8 mouse cellular contexts compared by ENCODE assay signal in the genomic region with DNA sequence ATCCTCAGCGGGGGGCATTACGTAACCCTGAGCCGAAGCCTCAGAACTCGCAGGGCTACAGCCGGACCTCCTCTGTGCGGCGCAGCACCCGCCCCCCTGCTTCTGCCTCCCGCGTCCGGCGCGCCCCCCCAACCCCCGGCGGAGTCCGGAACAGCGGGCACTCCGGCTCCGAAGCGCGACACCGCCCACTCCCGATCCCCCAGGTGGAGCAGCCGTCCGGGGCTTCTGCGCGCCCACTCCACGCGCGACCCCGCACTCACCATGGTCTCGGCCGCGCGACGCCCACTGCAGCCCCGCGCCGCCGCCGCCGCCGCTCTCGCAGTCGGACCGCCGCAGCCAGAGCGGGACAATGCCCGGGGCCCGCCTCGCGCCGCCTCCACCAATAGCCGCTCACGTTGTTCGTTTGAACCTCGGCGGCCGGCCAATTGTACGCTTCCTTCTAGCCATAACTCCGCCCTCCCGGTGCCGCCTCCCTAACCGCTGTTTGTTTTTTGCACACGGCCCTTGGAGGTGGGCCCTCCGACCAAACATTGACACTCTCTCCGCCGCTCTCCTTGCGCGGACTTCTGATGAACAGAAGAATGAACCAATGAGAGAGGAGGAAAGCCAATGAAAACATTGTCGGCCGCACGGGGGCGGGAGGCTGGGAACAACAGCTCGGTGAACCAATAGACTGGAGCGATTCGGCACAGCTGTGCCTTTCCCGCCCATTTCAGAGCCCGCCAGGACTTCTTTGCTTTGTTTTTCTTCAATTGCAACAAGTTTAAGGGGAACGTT. TPM values are rescaled to one million over a fixed set of nuclear protein-coding genes. Genes with fewer than 3 reads are reported as not detected.
A peak's percentile ranks its signal among the peaks of the same experiment; 100 is the strongest.
DNase-seq lines count a peak whose midpoint lies in the region; ATAC-seq lines count a peak whose summit lies in the region.

A gene (minus strand): TSS at position 367 of the 777 bp plus-strand sequence.

- H3K27ac ChIP-seq in heart, embryonic 10.5 days: peak within 1 kb of the TSS; percentile 97
- H3K27ac ChIP-seq in kidney, embryonic 15.5 days: peak within 1 kb of the TSS; percentile 97

- peak; percentile 97 for ATAC-seq in erythroblast, adult 5-6 weeks (replicated peaks; ENCODE audit: low FRiP score, poor library complexity, severe bottlenecking)
- ATAC-seq in kidney, embryonic 15.5 days (replicated peaks; ENCODE audit: low FRiP score): peak; percentile 98
- peak; percentile 99 for ATAC-seq in monocyte, adult 5-6 weeks (replicated peaks; ENCODE audit: insufficient number of reproducible peaks, low FRiP score, low TSS enrichment, poor library complexity, severe bottlenecking)

- WGBS in heart, embryonic 10.5 days: under 1% methylated on average over 77 of the region's 80 CpGs
- under 1% methylated on average over 77 of the region's 80 CpGs for whole genome bisulfite sequencing in kidney, embryonic 15.5 days

- DNase-seq in B cell, adult 2 months: peak; percentile 98 to 99
- peak; percentile 100 for DNase-seq in brain, adult 2 months (ENCODE audit: low read depth, low spot score)
- DNase-seq in heart, embryonic 10.5 days (ENCODE audit: low spot score): peak; percentile 99
- DNase-seq in liver: peak; percentile 99
- peak; percentile 99 for DNase-seq in spleen, postnatal 4 days (ENCODE audit: low spot score in 2 of 2)

- no peaks in the 10 kb centered on the region for H3K27me3 ChIP-seq in heart, embryonic 10.5 days (ENCODE audit: insufficient read depth, poor library complexity, severe bottlenecking)
- H3K27me3 ChIP-seq in kidney, embryonic 15.5 days: no peaks in the 10 kb centered on the region

- peak within 1 kb of the TSS; percentile 66 for H3K4me2 ChIP-seq in kidney, embryonic 15.5 days

- peak within 1 kb of the TSS; percentile 83 for H3K9ac ChIP-seq in kidney, embryonic 15.5 days

- H3K36me3 ChIP-seq in heart, embryonic 10.5 days: peaks cover 7% of the 10 kb centered on the region
- H3K36me3 ChIP-seq in kidney, embryonic 15.5 days: peaks cover 15% of the 10 kb centered on the region

- peaks cover 5% of the 10 kb centered on the region; the same call in 1 of the 2 replicates for H3K4me1 ChIP-seq in heart, embryonic 10.5 days
- peaks cover 13% of the 10 kb centered on the region for H3K4me1 ChIP-seq in kidney, embryonic 15.5 days

- H3K9me3 ChIP-seq in heart, embryonic 10.5 days: no peaks in the 10 kb centered on the region
- no peaks in the 10 kb centered on the region; the same call in 1 of the 2 replicates for H3K9me3 ChIP-seq in kidney, embryonic 15.5 days (replicated peaks)

- H3K4me3 ChIP-seq in heart, embryonic 10.5 days: peak within 1 kb of the TSS; percentile 93
- H3K4me3 ChIP-seq in kidney, embryonic 15.5 days (replicated peaks): peak within 1 kb of the TSS; percentile 83

RNA-seq across cellular contexts. Expression of the gene that starts here (rescaled TPM):
- total RNA-seq in erythroblast, adult 5-6 weeks (2015; ENCODE audit: low replicate concordance): 53.3 and 54.0 TPM in 2 replicates
- total RNA-seq in erythroblast, adult 5-6 weeks (2017; ENCODE audit: low replicate concordance): 32.3 and 44.9 TPM in 2 replicates
- polyA plus RNA-seq in heart, embryonic 10.5 days (2016; fragmentation: Nextera tagmentation; extraction: Ambion mirVana): 303 and 415 TPM in 2 replicates
- 552 and 602 TPM in 2 replicates for polyA plus RNA-seq in kidney, embryonic 15.5 days (2015; fragmentation: Nextera tagmentation; extraction: Ambion mirVana)
- total RNA-seq in monocyte, adult 5-6 weeks (2017): 31.2 to 51.6 TPM (median 37.9 TPM) in 3 replicates

Comparison
In these comparisons a context has a peak if more than half of its experiments do, and no peak if none do; other contexts are left out.
1. Peak in every context shown above with its lines: DNase-seq, ATAC-seq, H3K4me3 ChIP-seq and H3K27ac ChIP-seq.